ENCODE assay signal across 14 mouse cellular contexts in the genomic region with DNA sequence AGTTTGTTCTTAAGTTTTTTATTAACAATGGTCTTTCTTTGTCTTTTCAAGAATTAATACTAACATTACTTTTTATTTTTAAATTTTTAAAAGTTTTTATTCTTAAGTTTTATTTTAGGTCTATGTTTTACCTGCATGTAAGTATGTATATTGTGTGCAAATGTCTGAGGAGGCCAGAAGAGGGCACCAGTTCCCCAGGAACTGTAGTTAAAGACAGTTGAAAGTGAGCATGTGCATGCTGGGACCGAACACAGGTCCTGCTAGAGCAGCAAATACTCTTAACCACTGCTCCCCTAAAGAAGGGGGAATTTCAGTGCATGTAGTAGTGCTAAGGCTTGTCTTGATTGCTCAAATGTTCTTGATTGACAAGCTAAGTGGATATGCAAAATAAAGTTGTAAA.
DNase-seq lines count a peak whose midpoint lies in the region; ATAC-seq and TF ChIP-seq lines count a peak whose summit lies in the region.
"Had no signal": no experiment of that assay in that cellular context is flagged by ENCODE, and none has a peak within 500 bp of the region (broad histone marks: within the 10 kb centered on the region; RNA-seq: fewer than 3 reads in every experiment).

No protein-coding gene starts in this region.

- no peak overlapping the region for H3K4me2 ChIP-seq in lung, embryonic 14.5 days
- H3K4me2 ChIP-seq: hindbrain, embryonic 13.5 days; neural tube, embryonic 13.5 days had no signal

- peaks cover 3% of the 10 kb centered on the region; the same call in 1 of the 2 replicates for H3K36me3 ChIP-seq in lung, embryonic 14.5 days (ENCODE audit: insufficient read depth)
- H3K36me3 ChIP-seq in splenic B cell, adult 2 months (ENCODE audit: control insufficient read depth, insufficient read depth, low read length, poor library complexity, severe bottlenecking) = no peaks in the 10 kb centered on the region
- H3K36me3 ChIP-seq: neural tube, embryonic 13.5 days had no signal

- H3K4me1 ChIP-seq in lung, embryonic 14.5 days (ENCODE audit: insufficient read depth) = no peaks in the 10 kb centered on the region
- H3K4me1 ChIP-seq in bone marrow, adult 2 months (ENCODE audit: control insufficient read depth, insufficient read depth, low read length) = no peaks in the 10 kb centered on the region

- no peaks in the 10 kb centered on the region for H3K9me3 ChIP-seq in lung, embryonic 14.5 days (ENCODE audit: low read depth, low read length)
- H3K9me3 ChIP-seq: hindbrain, embryonic 13.5 days had no signal

- ATAC-seq in lung, embryonic 14.5 days (ENCODE audit: insufficient read depth) = no peak

- no peak overlapping the region for H3K4me3 ChIP-seq in lung, embryonic 14.5 days (ENCODE audit: low read depth, low read length)
- H3K4me3 ChIP-seq in bone marrow, adult 2 months (replicated peaks; ENCODE audit: control insufficient read depth, low read depth, low read length) = no peak overlapping the region
- H3K4me3 ChIP-seq: hindbrain, embryonic 13.5 days; neural tube, embryonic 13.5 days had no signal

- no peak for TF ChIP-seq POLR2A in bone marrow, adult 2 months (IDR thresholded peaks at IDR 0.05; ENCODE audit: borderline replicate concordance, control insufficient read depth, low read depth, low read length)

- H3K27ac ChIP-seq in lung, embryonic 14.5 days (ENCODE audit: low read depth) = no peak overlapping the region
- H3K27ac ChIP-seq in bone marrow, adult 2 months (ENCODE audit: control insufficient read depth, insufficient read depth, low read depth, low read length, poor library complexity) = no peak overlapping the region
- H3K27ac ChIP-seq: hindbrain, embryonic 13.5 days; neural tube, embryonic 13.5 days had no signal

- no peaks in the 10 kb centered on the region for H3K27me3 ChIP-seq in lung, embryonic 14.5 days (ENCODE audit: insufficient read depth, low read length)
- H3K27me3 ChIP-seq in splenic B cell, adult 2 months (ENCODE audit: control insufficient read depth, insufficient read depth, low read length, poor library complexity, severe bottlenecking) = no peaks in the 10 kb centered on the region
- H3K27me3 ChIP-seq: hindbrain, embryonic 13.5 days; neural tube, embryonic 13.5 days had no signal

- WGBS in lung, embryonic 14.5 days = 87% methylated on average over 1 of the region's 1 CpGs
- WGBS in bone marrow, adult 2 months = 82% methylated on average over 1 of the region's 1 CpGs

- peak; percentile 40 for DNase-seq in embryo, embryonic 10.5 days (ENCODE audit: low spot score)
- no peak for DNase-seq in embryo, embryonic 9.5 days (ENCODE audit: extremely low spot score)
- DNase-seq in lung, embryonic 14.5 days = peak; percentile 38
- no peak for DNase-seq in lung, adult 18-20 months
- peak; percentile 42 for DNase-seq in splenic B cell, adult 2 months (ENCODE audit: low read depth, low spot score)
- DNase-seq in adrenal gland, adult 18-20 months (ENCODE audit: low spot score in 2 of 2) = no peak
- DNase-seq in adrenal gland, adult 8-10 months = no peak
- DNase-seq: adrenal gland, postnatal 36 days; cerebellum, postnatal 36 days; heart, adult 18-20 months; kidney, postnatal 25 days had no signal

- no peak overlapping the region for H3K9ac ChIP-seq in lung, embryonic 14.5 days
- H3K9ac ChIP-seq: hindbrain, embryonic 13.5 days; neural tube, embryonic 13.5 days had no signal

- TF ChIP-seq CTCF in lung, embryonic 14.5 days (IDR thresholded peaks at IDR 0.05; ENCODE audit: low read depth) = peak; percentile 51
- peak; percentile 32; the same call in 1 of the 2 replicates for TF ChIP-seq CTCF in bone marrow, adult 2 months (IDR thresholded peaks at IDR 0.05; ENCODE audit: control insufficient read depth, insufficient read depth, low read length)

Comparison
In these comparisons a context has a peak if more than half of its experiments do, and no peak if none do; other contexts are left out.
1. DNase-seq: peak in embryo, embryonic 10.5 days (single experiment), lung, embryonic 14.5 days (single experiment) and splenic B cell, adult 2 months (single experiment); none in embryo, embryonic 9.5 days (single experiment), lung, adult 18-20 months (0 of 2), adrenal gland, adult 18-20 months (0 of 2) and adrenal gland, adult 8-10 months (single experiment).